Mouse (Mus musculus) cerebellum, postnatal 36 days (tissue): Measurements from ENCODE around the gene Nr1h2.

Source experiments
- DNase-seq, 2 experiments: peaks; one replicate each; pipeline ENCODE4 v3.0.0; 2021 to 2022; ENCODE audit warnings: mixed read lengths in 2 of 2

Nr1h2 gene

DNA sequence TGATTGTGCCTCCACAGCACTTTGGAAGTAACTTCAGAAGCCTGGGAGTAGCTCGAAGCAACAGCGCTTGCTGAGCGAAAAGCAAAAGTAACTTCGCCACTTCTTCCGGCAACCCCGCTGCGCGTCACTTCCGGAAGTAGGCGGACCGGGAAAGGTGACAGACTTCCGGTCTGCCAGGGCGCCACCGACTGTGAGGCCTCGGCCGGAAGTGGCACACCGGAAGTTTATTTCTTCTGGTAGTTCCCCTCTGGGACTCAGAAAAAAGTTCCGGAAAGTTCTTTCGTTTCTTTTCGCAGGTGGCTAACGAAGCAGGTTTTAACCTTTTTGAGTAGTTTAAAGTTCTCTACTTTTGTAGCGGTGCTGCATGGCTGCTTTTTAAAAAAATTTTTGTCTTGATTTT lies at the start of gene Nr1h2:
TSS of gene Nr1h2 (minus strand) at position 126 of the 400 bp plus-strand sequence.
- peak; percentile 94 for DNase-seq

DNA sequence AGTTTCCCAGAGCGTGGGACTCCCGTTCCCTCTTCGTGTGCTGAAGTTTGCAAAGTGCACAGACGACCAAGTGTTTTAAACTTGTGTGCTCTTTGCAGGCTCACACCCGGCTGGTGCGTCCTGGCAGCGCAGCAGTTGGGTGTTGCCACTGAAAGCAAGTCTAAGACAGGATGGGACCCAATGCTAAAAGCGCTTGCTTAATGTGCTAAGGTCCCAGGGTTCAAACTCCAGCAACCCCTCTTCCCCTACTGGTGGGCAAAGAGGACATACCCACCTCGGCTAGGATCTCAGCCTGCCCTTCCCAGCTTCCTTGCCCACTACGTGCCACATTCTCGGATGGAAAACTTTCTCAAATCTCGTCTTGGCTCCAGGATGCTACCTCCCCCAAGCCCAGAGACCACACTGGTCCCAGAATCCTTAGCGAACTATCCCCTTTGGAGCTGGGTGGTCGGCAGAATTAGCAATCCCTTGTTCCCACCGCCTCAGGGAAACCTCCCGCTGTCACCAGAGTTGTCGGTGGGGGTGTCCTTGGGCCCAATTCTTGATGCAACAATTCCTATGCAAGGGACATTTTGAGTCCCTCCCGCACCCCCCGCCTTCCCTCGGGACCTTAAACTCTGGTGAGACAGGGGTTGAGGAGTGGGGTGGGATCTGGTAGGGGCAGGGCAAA lies 49.6 kb upstream of the Nr1h2 start:
- peak in 1 of 2 experiments; percentile 39 for DNase-seq

DNA sequence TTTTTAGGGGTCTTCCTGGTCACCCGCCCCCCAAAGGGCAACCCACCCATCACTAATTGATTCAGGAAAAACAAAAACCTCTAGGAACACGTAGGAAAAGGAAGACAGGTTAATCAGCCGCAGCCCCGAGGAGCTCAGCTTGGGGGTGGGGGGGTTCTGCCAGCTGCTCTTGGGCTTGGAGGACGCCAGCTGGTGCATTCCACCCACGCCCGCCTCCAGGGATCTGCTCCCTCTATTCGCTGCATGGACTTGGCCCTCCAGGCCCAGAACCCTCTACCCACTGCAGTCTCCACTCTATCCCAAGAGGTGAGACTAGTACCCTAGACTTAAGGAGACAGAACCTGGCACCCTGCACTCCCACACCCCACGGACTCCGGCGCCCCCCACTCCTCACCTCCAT lies 48.7 kb upstream of the Nr1h2 start:
- DNase-seq = peak; percentile 74 to 82

DNA sequence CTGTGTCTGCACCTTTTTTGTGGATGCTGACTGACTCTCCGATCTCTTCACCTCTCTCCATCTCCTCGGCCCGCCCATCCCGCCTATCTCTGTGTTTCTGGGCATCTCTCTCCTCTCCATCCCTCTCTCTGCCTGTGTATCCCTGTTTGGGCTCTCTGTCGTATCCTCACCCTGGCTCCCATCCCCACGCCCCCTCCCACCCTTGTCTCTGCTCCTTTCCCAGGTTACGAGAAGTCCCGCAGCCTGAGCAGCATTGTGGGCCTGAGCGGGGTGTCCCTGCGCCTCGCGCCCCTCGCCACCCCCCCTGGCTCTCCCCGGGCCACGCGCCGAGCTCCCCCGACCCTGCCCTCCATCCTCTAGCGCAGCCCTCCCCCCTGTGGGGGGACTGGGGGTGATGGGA lies 47.9 kb upstream of the Nr1h2 start:
- peak; percentile 12 to 32 for DNase-seq

DNA sequence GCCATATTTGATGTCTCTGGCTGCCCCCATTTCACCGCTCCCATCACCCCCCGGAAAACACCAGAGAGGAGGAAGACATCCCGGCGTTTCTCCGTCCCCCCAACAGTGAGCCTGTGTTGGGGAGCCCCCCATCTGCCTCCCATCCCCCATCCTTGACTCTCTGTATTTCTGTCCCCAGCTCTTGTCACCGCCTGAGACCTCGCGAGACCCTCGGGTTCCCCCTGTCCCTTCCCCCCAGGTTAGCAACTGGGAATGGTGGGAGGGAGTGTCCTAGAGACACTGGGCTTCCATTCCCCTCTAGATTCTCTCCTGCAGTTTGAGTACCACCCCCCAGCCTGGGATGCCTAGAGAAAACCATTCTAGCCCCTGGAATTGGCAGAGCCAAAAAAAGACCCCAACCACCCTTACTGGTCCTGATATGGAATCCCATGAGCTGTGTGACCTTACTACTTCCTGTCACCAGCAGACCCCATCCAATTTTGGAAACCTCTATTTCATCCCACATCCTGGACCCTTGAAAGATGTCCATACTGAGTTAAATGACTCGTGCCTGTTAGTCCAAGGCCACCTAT lies 47.0 kb upstream of the Nr1h2 start:
- peak in 1 of 2 experiments; percentile 6 for DNase-seq

DNA sequence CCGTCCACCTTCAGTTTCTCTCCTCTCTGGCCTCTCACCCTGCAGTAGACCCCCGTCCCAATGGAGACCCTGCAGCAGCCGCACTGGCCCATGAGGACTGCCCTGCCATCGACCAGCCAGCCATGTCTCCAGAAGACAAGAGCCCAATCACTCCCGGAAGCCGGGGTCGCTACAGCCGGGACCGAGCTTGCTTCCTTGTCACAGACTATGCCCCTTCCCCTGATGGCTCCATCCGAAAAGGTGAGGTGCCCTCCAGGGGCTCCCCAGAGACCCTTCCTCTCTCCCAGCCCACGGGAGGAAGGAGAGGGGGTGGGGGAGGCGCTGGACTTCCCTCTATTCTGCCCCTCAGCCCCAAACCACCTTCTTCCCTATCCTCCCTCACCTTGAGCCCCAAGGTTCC lies 44.6 kb upstream of the Nr1h2 start:
- DNase-seq = peak; percentile 12 to 15

DNA sequence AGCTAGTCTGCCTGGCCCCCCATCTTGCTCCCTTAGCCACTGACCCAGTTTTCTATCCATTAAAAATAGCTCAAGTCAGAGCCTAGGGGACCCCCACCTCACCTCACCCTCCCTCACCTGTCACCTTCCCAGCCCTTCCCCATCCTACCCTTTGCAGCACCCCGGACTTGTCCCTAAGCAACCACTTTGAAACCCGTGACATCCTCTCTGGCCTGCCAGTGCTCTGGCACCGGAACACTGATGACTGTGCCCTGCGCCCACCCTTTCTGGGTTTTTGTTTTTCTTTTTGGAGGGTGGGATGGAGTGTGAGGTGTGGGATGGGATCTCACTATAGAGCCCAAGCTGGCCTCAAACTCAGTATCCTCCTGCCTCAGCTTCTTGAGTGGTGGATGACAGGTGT lies 43.9 kb upstream of the Nr1h2 start:
- peak in 1 of 2 experiments; percentile 10 for DNase-seq

DNA sequence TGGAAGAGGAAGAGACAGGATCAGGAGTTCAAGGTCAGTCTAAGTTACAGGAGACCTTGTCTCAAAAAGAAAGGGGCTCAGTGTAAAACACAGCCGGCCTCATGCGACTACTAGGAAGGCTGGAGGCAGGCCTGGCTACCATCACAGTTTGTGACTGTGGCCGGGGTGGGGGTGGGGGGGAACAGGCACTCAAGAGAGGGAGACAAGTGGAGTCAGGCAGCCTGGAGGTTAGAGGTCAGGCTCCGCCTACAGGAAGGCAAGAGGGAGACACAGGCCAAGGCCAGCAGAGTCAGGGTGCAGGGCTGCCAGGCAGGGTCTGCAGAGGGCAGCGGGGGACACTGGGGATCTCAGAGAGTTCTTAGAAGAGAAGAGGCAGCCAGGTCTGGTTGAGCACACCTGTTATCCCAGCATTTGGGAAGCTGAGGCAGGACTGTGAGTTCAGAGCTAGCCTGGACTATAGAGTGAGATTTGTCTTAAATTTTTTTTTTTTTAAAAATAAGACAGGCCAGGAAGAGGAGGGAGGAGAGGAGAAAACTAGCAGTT lies 43.3 kb upstream of the Nr1h2 start:
- DNase-seq = peak; percentile 8 to 26

DNA sequence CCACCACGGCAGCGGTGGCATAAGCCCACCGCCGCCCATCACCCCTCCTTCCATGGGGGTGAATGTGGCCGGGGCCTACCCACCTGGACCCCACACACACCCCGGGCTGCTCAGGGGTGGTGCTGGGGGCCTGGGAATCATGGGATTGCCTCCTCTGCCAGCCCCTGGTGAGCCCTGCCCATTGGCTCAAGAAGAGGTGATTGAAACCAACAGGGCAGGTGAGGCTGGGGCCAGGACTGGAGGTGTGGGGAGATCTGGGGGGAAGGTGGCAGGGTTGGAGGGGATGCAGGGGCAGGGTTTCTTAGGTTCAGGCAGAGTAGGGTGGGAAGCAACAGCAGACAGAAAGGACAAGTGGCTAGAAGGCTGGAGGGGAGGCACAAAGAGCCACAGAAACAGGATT lies 42.3 kb upstream of the Nr1h2 start:
- peak; percentile 17 to 21 for DNase-seq

DNA sequence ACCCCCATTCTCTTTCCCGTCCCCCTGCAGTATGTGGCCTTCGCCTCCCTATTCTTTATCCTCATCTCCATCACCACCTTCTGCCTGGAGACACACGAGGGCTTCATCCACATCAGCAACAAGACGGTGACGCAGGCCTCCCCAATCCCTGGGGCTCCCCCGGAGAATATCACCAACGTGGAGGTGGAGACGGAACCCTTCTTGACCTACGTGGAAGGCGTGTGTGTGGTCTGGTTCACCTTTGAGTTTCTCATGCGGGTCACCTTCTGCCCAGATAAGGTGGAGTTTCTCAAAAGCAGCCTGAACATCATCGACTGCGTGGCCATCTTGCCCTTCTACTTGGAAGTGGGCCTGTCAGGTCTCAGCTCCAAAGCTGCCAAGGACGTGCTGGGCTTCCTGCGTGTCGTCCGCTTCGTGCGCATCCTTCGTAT lies 41.4 kb upstream of the Nr1h2 start:
- peak; percentile 34 to 39 for DNase-seq

DNA sequence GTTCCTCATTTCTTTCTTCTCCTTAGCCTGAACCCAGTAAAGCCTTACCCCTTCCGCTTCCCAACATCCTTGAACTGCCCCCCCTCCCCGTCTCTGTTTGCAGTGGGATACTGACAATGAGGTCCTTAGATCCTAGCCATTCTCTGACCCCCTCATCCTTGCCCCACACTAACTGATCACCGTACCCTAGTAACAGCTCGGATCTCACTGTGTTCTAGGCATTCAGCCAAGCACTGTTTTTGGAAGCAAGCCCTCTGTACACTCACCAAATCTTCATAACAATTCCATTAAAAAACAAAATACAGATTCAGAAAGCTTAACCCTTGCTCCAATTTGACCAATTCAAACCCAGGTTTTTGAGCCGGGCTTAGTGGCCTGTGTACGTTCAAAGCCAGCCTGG lies 40.5 kb upstream of the Nr1h2 start:
- DNase-seq = peak; percentile 82 to 95

DNA sequence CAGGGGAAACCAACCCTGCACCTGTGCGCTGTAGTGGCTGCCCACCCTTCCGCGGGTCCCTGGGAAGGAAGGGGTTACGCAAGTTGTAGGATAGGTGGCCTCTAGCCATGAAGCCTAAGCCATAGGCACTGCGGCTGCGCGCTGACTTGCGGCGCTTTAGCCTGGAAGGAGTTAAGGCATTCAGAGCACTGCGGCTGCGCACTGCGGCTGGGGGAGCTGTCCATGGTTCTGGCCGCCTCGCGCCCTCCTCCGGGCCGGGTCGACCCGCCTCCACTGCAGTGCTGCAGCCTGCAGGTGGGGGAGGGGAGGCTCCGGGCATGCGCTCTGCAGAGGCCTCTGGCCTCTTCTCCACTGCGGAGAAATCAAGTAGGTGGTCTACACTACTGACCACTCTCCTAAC lies 40.0 kb upstream of the Nr1h2 start:
- DNase-seq = peak; percentile 97 to 99

DNA sequence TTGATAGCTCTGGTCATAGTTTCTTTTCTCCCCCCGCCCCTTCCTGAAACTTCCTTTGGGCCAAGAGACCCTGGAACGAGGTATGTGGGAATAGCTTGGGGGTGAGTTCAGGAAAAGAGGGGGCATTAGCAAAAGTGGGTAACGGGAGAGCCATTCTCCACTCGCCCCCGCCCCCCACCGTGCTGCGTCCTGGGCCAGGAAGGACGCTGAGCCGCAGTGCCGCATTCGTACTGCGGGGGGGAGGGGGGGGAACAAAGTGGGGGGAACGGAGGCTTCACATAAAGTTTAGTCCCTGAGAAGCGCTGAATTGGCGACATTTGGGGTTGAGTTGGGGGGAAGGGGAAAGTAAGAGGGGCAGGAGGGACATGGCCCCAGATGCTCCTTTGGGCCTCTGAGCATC lies 39.3 kb upstream of the Nr1h2 start:
- DNase-seq = peak; percentile 27 to 55

DNA sequence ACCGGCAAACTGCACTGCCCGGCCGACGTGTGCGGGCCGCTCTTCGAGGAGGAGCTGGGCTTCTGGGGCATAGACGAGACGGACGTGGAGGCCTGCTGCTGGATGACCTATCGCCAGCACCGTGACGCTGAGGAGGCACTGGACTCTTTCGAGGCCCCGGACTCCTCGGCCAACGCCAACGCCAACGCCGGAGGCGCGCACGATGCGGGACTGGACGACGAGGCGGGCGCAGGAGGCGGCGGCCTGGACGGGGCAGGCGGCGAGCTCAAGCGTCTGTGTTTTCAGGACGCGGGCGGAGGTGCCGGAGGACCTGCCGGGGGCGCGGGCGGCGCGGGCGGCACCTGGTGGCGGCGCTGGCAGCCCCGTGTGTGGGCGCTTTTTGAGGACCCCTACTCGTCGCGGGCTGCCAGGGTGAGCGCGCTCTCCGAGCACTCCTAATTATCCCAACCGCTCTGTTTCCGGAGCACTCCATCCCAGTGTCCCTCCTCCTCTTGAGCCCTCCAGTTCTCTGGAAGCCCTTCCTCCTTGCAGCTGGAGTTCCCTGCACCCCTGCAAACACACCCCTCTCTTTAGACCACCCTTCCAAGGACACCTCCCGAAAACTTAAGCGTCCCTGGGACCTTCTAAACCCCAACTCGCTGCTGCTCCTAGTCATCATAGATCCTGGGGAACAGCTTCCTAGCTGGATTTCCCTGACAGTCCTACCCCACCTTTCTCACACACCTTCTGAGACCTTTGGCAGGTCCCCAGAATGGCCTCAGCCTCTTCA lies 37.8 kb upstream of the Nr1h2 start:
- peak; percentile 54 to 59 for DNase-seq

DNA sequence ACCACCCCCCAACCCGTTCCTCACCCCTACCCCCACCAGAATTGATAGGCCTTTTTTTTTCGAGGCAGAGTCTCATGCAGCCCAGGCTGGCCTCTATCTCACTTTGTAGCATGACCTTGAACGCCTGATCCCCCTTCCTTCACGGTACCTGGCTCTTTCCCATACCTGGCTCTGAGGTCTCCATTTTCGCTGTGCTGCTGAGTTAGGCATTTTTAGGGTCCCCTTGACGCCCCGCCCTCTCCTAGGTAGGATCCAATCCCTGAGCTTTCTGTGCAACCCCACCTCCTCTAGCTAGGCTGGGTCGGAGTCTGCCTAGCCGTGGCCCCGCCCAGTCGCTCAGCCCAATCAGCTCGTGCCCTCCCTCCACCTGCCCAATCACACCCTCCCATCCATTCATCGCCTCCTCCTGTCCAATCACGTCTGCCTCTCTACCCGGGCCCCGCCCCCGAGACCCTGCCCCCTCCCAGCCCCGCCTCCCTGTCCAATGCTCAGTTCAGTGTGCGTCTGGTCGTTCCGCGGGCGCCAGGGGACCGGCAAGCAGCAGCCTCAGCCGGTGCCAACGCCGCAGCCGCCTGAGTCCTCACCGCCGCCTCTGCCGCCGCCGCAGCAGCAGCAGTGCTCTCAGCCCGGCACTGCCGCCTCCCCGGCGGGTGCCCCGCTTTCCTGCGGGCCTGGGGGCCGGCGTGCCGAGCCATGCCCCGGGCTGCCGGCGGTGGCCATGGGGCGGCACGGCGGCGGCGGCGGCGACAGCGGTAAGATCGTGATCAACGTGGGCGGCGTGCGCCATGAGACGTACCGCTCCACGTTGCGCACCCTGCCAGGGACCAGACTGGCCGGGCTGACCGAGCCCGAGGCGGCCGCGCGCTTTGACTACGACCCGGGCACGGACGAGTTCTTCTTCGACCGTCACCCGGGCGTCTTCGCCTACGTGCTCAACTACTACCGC lies 36.9 kb upstream of the Nr1h2 start, which contains the start of gene Kcnc3:
TSS of gene Kcnc3 (plus strand) at position 263 of the 946 bp plus-strand sequence.
- DNase-seq = peak; percentile 93 to 96

DNA sequence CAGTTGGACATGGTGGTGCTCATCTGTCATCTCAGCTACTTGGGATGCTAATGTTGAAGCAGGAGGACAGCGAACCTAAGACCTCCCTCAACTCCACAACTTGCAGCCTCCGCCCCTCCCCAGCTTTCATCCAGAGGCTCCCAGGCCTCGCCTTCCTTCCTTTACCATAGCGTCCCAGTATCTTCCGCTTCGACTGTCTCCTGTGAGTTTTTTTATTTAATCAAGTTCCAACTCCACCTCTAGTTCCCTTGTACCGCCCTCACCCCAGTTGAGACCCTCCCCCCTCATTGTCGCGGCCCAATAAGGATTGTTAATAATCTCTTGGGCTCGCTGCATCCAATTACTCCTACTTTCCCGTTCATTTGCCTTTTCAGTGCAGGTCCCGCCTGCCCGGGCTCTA lies 36.2 kb upstream of the Nr1h2 start:
- peak; percentile 32 to 41 for DNase-seq

DNA sequence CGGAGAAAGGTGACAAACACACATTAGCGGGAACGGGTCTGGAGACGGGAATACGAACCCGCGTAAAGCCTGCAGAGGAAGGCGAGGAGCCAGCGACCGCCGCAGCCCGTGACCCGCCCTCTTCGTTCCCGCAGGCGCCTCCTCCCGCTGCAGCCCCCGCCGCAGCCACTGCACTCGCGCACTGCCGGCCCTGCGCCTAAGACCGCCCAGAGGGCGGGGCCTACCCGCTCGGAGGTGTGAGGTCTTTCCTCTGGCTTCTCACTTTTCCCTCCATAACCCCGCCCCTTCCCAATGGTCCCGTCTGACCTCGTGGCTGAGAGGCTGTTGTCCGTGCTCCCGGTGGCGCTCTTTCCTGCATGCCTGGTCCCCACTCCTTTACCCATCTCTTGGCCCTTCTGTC lies 35.4 kb upstream of the Nr1h2 start:
- peak; percentile 92 to 97 for DNase-seq

DNA sequence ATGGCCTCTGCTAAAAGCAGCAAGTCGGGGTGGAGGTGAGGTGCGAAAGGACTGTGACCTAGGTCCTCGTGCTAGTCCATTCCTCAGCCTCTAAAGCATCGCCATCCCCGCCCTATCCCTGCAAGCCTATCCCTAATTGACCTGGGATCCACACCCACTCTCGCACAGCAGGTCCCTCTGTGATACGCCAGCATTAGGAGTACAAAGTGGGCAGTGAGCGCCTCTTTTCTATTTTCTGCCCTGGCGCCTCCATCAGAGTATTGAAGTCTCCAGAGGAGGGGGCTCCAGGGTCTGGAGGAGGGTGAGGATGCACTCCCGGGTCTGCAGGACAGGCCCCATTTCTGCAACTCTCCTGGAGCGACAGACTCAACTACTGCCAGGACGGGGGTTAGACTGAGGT lies 34.6 kb upstream of the Nr1h2 start:
- DNase-seq = peak; percentile 41 to 49

DNA sequence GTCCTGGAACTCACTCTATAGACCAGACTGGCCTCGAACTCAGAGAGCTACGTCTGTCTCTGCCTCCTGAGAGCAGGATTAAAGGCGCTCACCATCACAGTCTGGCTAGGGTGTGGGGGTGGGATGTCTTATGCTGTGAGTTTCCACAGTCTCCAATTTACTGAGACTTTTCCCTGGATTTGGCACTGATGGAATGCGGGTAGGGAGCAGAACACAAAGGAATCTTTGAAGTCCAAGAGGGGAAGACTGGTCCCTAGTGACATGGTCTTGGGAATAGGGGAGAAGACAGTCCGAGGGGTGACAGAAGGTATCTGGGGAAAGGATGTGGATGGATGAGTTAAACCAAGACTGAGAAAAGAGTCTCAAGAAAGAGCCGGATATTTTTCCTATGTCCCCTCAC lies 33.9 kb upstream of the Nr1h2 start:
- no peak for DNase-seq

DNA sequence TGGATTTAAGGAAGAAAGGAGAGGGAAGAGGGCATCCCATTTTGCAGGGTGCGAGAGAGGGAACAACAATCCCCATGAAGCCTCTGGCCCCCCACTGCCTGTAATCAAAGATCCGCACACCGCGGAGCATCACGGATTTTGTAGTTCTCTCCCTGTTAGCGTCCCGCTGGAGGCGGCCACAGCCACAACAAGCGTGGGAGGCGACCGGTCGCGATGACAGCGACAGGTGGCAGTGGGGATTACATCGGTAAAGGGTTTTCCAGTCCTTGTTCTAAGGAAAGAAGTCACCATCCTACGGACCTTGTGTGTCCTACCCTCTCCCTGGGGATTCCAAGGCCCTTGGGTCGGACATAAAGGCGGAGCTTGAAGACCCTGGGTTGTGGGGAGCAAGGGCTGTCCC lies 33.2 kb upstream of the Nr1h2 start:
- peak; percentile 90 for DNase-seq

DNA sequence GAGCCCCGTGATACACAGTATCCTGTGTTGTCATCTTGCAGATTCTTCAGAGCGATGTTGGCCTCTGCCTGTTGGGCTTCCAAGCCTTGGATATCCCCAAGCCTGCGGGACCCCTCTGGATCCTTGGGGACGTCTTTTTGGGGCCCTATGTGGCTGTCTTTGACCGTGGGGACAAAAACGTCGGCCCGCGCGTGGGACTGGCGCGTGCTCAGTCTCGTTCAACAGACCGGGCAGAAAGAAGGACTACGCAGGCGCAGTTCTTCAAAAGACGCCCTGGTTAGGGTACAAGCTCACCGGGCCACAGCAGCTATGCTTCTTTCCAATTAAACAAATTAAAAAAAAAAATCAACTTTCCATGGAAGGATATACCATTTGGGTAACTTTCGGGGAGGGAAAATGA lies 32.8 kb upstream of the Nr1h2 start:
- DNase-seq = peak; percentile 80 to 83

DNA sequence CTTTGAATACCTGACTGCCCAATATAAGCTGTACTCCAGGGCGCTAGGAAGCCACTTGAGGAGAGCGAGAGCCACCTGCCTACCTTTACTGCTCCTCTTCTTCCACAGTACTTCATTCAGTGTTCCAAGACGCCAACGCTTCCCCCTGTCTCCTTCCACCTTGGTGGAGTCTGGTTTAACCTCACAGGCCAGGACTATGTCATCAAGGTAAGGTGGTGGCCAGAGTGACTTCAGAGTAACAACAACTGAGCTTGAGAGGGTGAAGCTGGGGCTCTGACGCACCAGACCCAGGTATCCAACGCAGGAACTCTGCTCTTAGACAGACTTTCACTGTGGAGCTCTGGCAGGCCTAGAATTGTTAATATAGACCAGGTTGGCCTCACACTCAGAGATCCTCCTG lies 31.9 kb upstream of the Nr1h2 start:
- DNase-seq = peak in 1 of 2 experiments; percentile 9
